Mouse (Mus musculus) erythroblast, embryonic 14.5 days (primary cell): ENCODE results near the gene Syp.

ENCODE experiments used
- GATA1 ChIP-seq: IDR thresholded peaks from 2 replicates; pipeline ENCODE4 v1.6.1; 2012; ENCODE audit warnings: low read length, inconsistent platforms, mixed read lengths
- TAL1 ChIP-seq: IDR thresholded peaks from 3 replicates; pipeline ENCODE4 v1.6.1; 2012; ENCODE audit warnings: low read length, inconsistent platforms, mixed read lengths

GRCm38 (mm10) chrX:7610536-7611258, 27.6 kb upstream of the Syp start:
- TF ChIP-seq GATA1 (no peak), TAL1 (no peak)
